Mouse (Mus musculus) ES-E14 (cell line): ENCODE data around the gene Hspa1l. TPM values are rescaled to one million over a fixed set of nuclear protein-coding genes. Genes with fewer than 3 reads are reported as not detected.
"Not testable (repeated sequence)": the region's sequence is repeated elsewhere in the genome, so short reads cannot be mapped to it uniquely, and the experiment has no call there.

Experiments used
- DNase-seq: peaks from one replicate; pipeline ENCODE4 v3.0.0-alpha.2; 2013; ENCODE audit warnings: low read depth, low spot score
- H3K27ac ChIP-seq: 2 replicates; pipeline ENCODE4 v1.5.1; 2012; ENCODE audit warnings: low read depth, mild to moderate bottlenecking, low read length, moderate library complexity, mixed read lengths; ENCODE audit not compliant: poor library complexity, insufficient read depth, severe bottlenecking
- H3K36me3 ChIP-seq: 2 replicates; pipeline ENCODE4 v1.6.1; 2012; ENCODE audit warnings: mild to moderate bottlenecking, low read length, moderate library complexity, mixed read lengths; ENCODE audit not compliant: control insufficient read depth, poor library complexity, insufficient read depth, severe bottlenecking
- H3K4me1 ChIP-seq, 2 experiments: fragments of 150-350 bp in 1 of 2; sonication (generic) in 1 of 2; 2 replicates each; pipeline ENCODE4 v1.6.1; 2012; ENCODE audit warnings: low read length in 2 of 2, mild to moderate bottlenecking in 1 of 2, mixed read lengths in 1 of 2; ENCODE audit not compliant: control insufficient read depth in 2 of 2, insufficient read depth in 2 of 2, poor library complexity in 1 of 2
- H3K4me3 ChIP-seq, 2 experiments: fragments of 150-350 bp in 1 of 2; sonication (generic) in 1 of 2; 2 replicates each; pipeline ENCODE4 v1.5.1; 2012; ENCODE audit warnings: low read length in 2 of 2, low read depth in 1 of 2, mild to moderate bottlenecking in 1 of 2, mixed read lengths in 1 of 2; ENCODE audit not compliant: insufficient read depth in 1 of 2, poor library complexity in 1 of 2, severe bottlenecking in 1 of 2
- H3K9ac ChIP-seq: 2 replicates; pipeline ENCODE4 v1.6.1; 2012; ENCODE audit warnings: low read depth, mild to moderate bottlenecking, low read length, mixed read lengths; ENCODE audit not compliant: poor library complexity, insufficient read depth, severe bottlenecking
- H3K9me3 ChIP-seq: fragments of 150-350 bp; sonication (generic); 2 replicates; pipeline ENCODE4 v1.6.1; 2012; ENCODE audit warnings: low read depth, mild to moderate bottlenecking, low read length; ENCODE audit not compliant: control insufficient read depth, insufficient read depth
- CHD2 ChIP-seq: IDR thresholded peaks from 2 replicates; pipeline ENCODE4 v1.6.1; 2014; ENCODE audit warnings: mild to moderate bottlenecking, low read depth, low read length, inconsistent platforms
- HCFC1 ChIP-seq: IDR thresholded peaks from 2 replicates; pipeline ENCODE4 v1.6.1; 2012; ENCODE audit warnings: low read length, inconsistent platforms, borderline replicate concordance; ENCODE audit not compliant: insufficient read depth
- MAFK ChIP-seq: IDR thresholded peaks from 2 replicates; pipeline ENCODE4 v1.6.1; 2014; ENCODE audit warnings: mild to moderate bottlenecking, low read depth, low read length, inconsistent platforms; ENCODE audit not compliant: insufficient read depth
- ZC3H11A ChIP-seq: IDR thresholded peaks from 2 replicates; pipeline ENCODE4 v1.6.1; 2012; ENCODE audit warnings: low read depth, mild to moderate bottlenecking, inconsistent platforms, low read length, borderline replicate concordance
- ZNF384 ChIP-seq: IDR thresholded peaks from 2 replicates; pipeline ENCODE4 v1.6.1; 2012; ENCODE audit warnings: low read depth, low read length, inconsistent platforms
- in situ Hi-C, 2 experiments: fragments of 600-800 bp; cut with MboI; formaldehyde crosslinking; loops; one replicate each; pipeline ENCODE4 v1.15.1; 2025; ENCODE audit warnings: low sequenced_read_pairs in 2 of 2, inconsistent platforms in 1 of 2; ENCODE audit not compliant: unreplicated experiment in 2 of 2
- total RNA-seq: library from RNA; depleted of rRNA; stranded (reverse); fragments of 300-350 nt; gene quantifications from 2 replicates; pipeline ENCODE4 v1.2.3, GENCODE M21; 2012; rRNA removed

Gene Hspa1l
- total RNA-seq: 0.45 and 0.48 TPM in 2 replicates

GRCm38 (mm10) chr17:34972069-34972749, at the start of gene Hspa1l, which contains the start of gene Hspa1a:
Hspa1l (plus strand) TSS chr17:34972703.
Hspa1a (minus strand) TSS chr17:34972156.
- DNase-seq, in situ Hi-C loops, H3K36me3 ChIP-seq, H3K9me3 ChIP-seq, H3K27ac ChIP-seq, H3K4me1 ChIP-seq, H3K9ac ChIP-seq: not testable (repeated sequence)
- H3K4me3 ChIP-seq: peak within 1 kb of the TSS; percentile 35; a peak in 3 of 4 replicates

DNA sequence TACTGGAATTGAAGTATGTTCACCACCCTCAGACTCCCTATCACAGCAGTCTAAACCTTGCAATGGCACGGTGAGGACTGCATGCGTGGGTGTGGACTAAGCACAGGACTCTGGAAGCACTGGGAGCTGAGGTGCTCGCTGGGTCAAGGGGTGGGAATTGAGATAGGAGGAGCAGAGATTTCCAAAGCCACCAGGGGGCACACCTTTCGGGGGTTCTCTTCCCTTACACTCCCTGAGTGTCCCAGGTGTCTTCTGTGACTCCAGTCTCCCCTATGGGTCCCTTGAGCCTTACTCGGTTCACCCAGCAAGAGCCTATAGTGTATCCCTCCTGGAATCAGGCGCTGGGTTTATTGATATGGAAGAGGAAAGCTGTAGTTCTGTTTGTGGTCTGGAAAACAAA, 49.6 kb upstream of the Hspa1l start:
- in situ Hi-C loops: no loop called here
- H3K4me3 ChIP-seq: no peak overlapping the region
- H3K9ac ChIP-seq: no peak overlapping the region
- no peaks in the 10 kb centered on the region for H3K36me3 ChIP-seq
- no peak for TF ChIP-seq HCFC1
- TF ChIP-seq CHD2: no peak
- no peak for TF ChIP-seq ZNF384
- no peak for TF ChIP-seq MAFK
- no peak for TF ChIP-seq ZC3H11A
- no peak overlapping the region for H3K27ac ChIP-seq
- H3K9me3 ChIP-seq: no peaks in the 10 kb centered on the region
- H3K4me1 ChIP-seq: peaks cover 2% of the 10 kb centered on the region in 2 experiments; a peak in 1 of 4 replicates
- DNase-seq: no peak

DNA sequence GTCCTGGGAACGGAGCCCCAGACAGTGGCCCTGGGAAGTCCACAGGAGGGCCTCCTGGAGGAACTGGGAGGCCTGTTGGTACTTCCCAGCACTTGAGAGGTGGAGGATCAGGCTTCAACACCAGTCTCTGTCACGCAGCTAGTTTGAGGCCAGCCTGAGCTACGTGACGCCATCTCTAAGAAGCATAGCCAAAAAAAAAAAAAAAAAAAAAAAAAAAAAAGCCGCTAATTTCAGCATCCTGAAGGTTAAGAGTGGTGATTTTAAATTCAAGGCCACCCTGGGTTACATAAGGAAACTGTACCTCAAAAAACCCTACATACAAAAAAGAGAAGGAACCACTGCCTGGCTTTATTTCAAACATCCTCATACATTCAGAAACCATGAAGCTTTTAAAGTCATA, 48.2 kb upstream of the Hspa1l start:
- no peaks in the 10 kb centered on the region for H3K36me3 ChIP-seq
- TF ChIP-seq CHD2 (no peak), HCFC1 (no peak), ZNF384 (0 out of 2 replicates have a peak, but pooled peaks have one; percentile 40), ZC3H11A (no peak)
- DNase-seq: no peak
- H3K9me3 ChIP-seq: no peaks in the 10 kb centered on the region
- H3K4me1 ChIP-seq: peaks cover 0 to 10% of the 10 kb centered on the region in 2 experiments; a peak in 2 of 4 replicates
- no peak overlapping the region for H3K4me3 ChIP-seq
- in situ Hi-C loops: no loop called here
- no peak overlapping the region for H3K27ac ChIP-seq
- H3K9ac ChIP-seq: no peak overlapping the region

GRCm38 (mm10) chr17:34927306-34928019, 45.0 kb upstream of the Hspa1l start:
- TF ChIP-seq ZNF384 (no peak), ZC3H11A (no peak), HCFC1 (no peak), MAFK (no peak), CHD2 (no peak)
- Histone ChIP-seq H3K4me3 (peak overlapping the region in 1 of 2 experiments; percentile 59; a peak in 1 of 4 replicates), H3K36me3 (no peaks in the 10 kb centered on the region), H3K4me1 (peaks cover 0 to 12% of the 10 kb centered on the region in 2 experiments; a peak in 2 of 4 replicates), H3K9ac (0 out of 2 replicates have a peak overlapping the region, but pooled peaks have one; percentile 52), H3K9me3 (no peaks in the 10 kb centered on the region), H3K27ac (no peak overlapping the region)
- no peak for DNase-seq
- in situ Hi-C loops: no loop called here
